Mouse (Mus musculus): ENCODE measurements around the gene Robo2.

Gene Robo2

DNA sequence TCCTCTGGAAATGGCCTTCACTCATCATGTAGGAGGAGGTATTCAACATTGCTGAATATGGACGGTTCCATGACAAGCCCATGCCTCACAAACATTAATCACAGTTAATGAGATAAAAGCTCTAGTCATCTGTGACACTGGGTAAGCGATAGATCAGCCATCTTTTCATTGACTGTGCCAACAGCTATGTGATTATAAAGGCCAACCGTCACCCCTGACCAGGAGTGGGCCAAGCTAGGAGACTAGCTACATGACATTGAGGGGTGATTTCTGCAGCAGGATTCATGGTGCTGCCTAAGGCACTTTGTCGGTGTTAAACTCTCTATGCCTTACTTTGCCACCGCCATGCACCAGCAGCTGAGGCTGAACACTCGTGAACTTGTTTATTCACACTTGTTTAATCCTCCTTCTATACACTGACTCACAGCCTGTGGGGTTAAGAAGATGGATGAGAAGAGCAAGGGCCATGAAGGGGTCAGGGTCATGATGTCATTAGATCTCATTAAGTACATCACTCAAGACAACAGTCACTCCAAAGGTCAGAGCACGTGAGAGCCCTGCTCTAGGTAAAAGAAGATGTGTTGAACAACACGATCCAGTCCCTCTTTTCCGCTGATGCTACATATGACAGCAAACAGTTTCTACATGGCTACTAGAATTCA, 72.5 kb downstream of the Robo2 start:
- DNase-seq (ENCODE audit: extremely low spot score, low read depth, low spot score), result no peak

DNA sequence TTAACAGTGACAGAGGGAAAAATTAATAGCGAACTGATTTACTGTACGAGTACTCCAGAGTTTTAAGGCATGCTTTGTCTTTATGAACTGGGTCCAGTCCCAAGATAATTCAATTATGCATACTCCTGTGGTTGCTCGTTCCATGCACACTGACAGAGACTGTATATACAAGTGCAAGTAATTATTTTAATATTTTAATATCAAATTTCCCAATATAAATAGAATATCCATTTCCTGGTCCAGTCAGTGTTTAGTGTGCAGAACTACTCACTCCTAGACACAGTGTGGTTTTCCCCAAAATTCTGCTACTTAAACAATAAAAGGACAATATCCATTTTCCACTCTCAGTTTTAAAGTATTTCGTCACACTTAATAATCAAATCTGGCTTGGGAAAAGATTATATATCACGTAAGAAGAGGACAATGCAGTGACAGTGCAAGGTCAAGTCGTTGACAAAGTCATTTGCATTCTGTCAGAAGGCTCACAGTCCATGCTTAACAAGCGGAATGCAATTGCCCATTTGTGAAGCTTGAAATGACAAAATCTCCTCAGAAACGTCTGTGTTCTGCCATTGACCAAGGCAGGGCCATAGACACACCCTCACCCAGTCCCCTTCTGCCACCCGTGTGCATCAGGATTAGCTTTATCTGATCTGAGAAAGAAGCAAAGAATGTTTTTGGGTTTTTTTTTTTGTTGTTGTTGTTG, 89.8 kb downstream of the Robo2 start:
- no peak for DNase-seq (ENCODE audit: extremely low spot score, low read depth, low spot score)

DNA sequence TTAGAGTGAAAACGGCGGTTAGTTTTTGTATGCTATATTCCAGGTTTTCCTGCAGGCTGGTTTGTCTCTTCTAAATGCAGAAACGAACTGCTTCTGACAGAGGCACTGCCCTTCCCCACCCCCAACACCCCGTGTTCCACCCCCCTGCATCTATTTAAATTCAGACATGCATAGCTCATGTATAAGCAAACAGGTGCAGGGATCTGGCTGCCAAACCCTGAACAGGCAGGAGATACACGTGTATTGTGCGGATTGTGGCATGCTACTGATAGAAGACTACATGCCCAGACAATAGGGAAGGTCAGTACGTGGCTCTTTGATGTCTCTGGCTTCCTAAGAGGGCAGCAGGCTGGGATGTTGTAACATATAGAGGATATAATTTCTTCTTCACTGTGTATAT, 95.5 kb downstream of the Robo2 start:
- no peak for DNase-seq (ENCODE audit: extremely low spot score, low read depth, low spot score)

DNA sequence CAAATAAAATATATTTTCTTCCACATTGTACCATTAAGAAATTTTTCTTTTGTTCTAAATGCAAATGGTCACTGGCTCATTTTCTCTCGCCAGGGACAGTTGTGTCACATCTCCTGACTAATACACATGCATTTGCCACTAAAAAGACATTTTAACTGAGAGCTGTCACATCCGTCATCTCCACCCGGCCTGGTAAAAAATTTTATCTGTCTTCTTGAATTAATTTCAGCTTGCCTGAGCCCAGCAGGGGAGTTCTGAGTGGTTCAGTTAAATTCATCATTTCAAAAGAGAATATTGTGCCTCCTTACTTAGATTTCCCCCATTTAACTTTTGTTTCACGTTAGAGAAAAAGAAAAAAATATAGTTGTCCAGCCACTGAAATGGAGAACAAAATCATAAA, 98.4 kb downstream of the Robo2 start:
- no peak for DNase-seq (ENCODE audit: extremely low spot score, low read depth, low spot score)

DNA sequence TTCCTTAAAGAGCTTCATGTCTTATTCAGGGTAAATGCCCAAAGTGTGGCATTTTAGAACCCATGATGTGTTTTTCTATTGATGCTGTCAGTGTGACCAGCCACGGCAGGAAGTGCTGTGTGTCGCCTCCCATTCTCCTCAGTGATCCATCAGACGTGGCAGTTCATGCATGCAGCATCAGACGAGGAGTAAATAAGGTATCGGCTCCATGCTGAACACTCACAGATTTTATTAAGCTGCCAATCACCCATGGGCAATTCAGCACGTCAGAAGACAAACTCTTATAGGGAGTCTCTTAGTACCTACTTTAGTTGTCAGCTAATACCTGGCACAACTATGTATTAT, 104.1 kb downstream of the Robo2 start:
- DNase-seq (ENCODE audit: extremely low spot score, low read depth, low spot score), result no peak

DNA sequence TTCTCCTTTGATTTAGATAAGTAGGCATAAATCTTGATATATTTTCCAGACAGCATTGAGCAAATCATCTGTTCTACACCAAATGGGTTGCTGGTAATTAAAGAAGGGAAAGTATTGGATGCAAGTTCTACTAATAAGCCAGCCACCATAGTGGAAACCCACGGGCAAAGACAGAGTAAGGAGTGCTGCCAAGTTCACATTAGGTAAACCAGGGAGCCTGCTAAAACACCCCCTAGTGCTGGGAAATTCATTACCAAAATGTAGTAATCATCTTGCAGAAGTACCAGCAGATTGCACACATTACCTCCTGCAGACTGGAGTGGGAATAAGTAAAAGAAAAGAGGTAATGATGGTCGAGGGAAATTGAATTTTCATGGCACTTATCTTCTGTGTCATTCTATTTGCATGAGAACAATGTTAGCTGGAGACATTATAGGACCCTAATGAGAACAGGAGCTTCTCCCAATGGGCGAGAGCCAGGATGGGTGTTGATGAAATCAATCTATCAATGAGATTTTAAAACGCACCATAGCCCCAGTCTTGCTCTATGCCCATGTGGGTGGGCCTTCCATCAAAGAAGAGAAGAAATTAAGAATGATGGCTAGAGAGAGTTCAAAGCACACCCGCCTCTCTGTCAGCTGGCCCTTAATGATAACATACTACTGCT, 104.6 kb downstream of the Robo2 start:
- no peak for DNase-seq (ENCODE audit: extremely low spot score, low read depth, low spot score)

DNA sequence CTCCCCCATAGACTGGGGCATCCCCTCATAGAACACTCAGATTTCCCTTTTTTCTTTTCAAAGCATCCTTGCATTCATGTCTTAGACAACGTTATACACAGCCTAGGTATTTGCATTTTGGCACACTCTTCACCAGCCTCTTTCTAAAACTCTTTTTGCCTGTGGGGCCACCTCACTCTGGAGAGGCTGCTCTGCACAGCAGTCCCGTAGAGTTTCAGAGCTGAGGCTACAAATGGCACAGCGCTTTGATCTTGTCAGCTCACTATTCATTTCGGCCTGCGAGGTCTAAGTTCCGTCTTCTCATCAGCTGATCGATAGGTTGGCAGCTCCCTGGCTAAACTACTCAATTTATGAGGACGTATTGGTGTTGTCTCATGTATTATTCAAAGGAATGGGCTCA, 123.7 kb downstream of the Robo2 start:
- no peak for DNase-seq (ENCODE audit: extremely low spot score, low read depth, low spot score)

DNA sequence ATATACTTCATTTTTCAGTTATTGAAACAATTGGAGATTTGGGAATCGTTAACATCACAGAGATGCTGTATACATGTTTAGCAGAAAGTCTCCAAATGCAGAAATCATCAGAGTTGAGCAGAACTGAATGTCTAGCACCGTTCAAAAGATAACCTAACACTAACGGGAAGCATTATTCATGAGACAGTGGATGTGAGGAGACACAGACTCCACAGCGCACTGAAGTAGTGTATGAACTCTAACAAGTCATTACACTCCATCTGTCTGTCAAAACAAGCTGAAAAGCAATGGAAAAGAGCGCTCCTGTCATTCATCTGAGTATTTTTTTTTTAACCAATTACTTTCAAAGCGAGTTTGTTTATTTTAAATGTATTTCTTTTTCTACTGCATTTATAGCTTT, 129.1 kb downstream of the Robo2 start:
- DNase-seq (ENCODE audit: extremely low spot score, low read depth, low spot score), result no peak

DNA sequence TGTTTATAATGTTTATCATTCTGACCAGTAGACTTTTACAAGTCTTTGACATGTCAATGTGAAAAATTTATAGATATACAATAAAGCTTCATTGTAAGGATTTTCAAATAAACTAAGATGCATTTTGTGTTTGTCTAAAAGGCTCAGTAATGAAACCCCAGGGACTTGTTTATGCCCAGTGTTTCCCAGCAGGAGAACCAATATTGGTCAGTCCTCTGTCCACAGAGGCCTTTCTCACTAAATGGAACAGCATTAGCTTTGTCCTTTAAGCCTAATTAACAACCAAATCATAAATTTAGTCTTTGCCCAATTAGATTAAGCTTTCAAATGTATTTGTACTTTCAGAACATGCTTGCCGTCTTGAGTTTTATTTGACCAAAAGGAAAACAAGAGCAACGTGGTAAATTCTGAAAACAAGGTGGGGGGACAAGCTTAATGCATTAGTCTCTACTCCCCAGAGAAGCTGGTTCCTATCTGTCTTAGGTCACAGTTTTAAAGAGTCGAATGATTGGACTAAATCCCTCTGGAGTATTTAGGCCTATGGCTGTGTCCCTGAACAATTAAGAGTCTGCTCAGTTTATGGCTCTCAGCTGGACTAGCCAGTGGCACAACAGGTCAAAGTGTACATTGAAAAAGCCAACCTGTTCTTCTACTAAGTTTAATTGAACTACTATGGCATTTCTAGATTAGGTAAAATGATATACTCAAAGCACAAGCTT, 134.6 kb downstream of the Robo2 start:
- peak; percentile 56 for DNase-seq (ENCODE audit: extremely low spot score, low read depth, low spot score)

DNA sequence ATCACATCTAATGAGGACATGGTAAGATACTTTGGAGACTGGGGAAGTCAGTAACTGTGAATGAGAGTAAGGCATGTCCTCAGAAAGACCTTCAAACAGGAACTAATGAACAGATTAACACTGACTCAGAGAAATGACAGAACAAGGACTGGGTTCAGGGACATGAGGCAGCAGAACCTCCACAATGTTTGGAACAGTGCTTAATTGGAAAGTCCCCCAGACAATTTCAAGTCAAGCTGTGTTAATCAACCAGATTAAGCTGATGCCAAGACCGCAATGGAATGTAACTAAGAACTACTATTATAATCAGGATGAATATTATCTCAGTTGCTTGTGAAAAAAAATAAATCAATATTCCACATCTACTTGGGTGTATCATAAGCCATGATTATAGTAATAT, 137.0 kb downstream of the Robo2 start:
- no peak for DNase-seq (ENCODE audit: extremely low spot score, low read depth, low spot score)

DNA sequence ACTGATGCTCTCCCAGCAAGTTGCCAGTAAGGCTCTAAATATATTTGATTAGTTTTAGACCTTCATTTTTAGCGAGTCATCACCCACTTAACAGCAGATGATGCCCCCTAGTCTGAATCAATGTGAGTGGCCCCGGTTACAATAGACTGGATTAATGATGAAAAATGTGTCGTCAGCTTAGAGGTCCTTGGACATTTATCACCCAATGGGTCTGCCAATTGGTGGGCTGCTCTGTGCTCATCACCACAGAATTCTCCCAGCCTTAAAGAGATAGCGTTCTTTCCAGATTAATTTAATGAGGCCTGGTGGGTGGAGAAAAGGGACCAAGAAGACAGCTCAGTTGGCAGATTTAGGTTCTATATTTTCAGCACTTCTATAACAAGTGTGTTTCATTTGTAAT, 138.6 kb downstream of the Robo2 start:
- no peak for DNase-seq (ENCODE audit: extremely low spot score, low read depth, low spot score)

DNA sequence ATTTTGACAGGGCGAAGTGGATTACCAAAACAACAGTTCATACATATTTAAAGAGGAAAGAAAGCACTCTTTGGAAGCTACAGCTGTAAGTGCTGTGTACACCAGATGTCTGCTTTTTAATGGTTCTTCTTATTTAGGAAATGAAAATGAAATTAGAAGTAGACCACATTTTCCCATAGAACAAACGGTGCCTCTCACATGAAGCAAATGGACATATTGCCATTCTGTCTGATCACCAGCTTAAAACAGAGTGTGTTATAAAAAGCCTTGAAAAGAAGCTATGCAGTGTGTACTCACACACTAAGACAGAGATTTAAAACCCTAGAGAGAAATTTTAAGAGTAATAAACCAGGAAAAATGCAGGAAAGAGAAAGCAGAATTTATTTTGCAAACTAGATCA, 153.4 kb downstream of the Robo2 start:
- DNase-seq (ENCODE audit: extremely low spot score, low read depth, low spot score), result no peak

DNA sequence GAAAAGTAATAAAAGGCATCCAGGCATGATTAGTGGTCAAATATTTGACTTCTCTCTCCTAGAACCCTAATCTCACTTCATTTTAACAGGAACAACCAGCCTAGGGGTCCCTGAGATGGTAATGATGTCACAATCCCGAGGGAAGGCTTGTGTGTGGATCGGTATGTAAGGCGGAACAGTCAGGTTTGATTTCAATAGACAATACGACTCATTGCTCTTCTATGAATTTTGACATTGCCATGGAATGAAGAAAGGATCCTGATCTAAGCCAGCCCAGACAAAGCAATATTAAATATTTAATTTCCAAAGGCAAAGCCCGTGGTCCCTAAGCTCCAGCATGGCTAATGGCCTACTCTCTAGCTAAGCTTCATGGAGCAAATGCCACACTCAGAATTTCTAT, 167.2 kb downstream of the Robo2 start:
- DNase-seq (ENCODE audit: extremely low spot score, low read depth, low spot score), result no peak

DNA sequence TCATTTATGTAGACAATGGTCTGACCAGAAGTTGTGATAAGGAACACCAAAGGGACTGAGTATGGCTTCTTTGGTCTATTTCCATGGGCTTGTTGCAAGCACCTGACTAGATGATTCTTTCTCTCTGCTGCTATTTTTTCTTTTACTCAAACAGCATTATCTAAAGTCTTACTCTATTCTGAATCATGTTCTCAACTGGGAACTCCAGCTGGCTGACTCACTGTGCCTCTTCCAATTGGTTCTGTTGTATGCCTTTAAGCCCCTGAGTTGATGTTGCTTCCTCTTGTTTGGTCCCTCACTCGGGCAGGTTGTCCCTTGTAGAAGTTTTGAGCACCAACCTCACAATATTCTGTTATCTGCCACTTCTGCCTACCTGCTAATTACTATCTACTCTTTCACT, 170.1 kb downstream of the Robo2 start:
- DNase-seq (ENCODE audit: extremely low spot score, low read depth, low spot score), result no peak

DNA sequence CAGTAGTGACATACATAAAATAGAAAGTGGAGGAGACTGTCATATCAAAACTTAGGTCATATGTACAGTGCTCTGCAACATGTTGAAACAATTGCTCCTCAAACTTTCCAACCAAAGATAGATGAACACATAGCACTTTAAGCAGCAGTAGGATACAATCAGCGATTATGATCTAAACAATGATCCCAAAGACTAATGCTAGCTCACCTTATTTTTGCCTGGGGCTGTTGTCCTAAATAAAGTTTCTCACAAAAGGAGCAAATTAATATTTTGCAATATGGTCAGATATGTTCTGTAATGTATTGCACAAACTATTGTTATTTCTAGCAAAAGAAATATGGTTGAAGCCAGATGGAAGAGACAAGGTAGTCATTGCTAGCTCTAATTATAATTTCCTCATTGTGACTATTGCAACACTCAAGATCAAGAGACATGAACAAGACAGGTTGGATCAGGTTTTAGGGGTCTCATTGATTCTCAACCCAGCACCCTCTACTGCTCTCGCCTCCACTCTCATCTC, 174.2 kb downstream of the Robo2 start:
- no peak for DNase-seq (ENCODE audit: extremely low spot score, low read depth, low spot score)

DNA sequence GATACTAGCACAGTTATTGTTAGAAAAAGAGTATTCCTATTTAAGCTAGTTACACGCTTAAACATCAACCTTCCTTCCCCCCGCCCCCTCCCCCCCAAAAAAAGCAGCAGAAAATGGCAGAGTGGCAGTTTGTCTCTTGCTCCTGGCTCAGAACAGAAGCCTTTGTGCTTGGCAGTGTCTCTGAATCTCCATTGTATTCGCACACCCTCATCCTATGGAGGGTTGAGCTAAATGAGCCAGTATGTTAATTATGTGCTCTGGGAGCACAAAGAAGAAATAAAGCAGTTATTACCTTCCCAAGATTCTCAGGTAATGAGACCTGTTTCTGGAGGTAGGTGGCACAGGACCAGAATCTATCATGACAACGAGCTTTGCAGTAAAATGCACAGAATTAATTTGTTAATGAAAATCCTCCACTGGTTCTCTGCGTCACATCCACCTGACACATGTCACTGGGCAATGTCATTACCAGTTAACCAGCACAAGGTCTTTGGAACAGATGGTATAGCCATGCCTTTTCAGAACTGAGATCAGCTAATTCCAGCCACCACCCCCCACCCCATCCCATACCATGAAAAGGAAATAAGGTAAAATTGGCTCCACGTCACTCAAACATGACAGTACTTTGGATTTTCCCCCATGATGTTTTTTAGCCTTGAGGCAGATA, 177.1 kb downstream of the Robo2 start:
- DNase-seq (ENCODE audit: extremely low spot score, low read depth, low spot score), result no peak

DNA sequence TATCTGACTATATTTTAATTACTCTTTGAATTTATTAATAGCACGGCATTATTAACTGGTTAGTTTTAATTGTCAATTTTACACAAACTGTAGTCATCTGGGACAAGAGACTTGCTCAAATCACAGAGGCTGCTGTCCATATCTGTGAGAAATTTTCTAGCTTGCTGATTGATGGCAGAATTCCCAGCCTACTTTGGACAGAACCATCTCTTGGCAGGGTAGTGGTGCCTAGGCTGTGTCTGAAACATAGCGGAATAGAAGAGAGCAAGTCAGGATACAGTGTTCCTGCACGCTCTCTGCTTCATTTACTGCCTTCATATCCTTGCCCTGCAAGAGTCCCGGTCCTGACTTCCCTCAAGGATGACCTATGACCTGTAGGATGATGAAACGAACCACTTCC, 178.0 kb downstream of the Robo2 start:
- no peak for DNase-seq (ENCODE audit: extremely low spot score, low read depth, low spot score)

DNA sequence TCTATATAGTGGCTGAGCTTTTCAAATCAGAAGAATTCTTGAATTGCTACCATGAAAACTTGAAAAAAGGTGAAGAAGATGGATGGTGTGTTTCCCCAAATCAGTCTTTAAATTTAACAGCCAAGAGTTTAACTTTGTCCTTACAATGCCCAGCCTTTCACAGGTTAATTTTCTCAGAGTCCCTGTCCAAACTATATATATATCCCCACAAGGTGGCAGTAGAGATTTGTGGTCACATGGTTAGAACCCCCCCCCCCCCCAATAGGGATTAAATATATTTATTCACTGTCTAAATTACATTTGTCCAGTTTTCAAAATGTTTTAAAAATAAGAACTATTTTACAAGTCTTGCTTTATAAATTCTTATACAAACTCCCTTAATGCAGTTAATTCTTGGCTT, 184.3 kb downstream of the Robo2 start:
- no peak for DNase-seq (ENCODE audit: extremely low spot score, low read depth, low spot score)

DNA sequence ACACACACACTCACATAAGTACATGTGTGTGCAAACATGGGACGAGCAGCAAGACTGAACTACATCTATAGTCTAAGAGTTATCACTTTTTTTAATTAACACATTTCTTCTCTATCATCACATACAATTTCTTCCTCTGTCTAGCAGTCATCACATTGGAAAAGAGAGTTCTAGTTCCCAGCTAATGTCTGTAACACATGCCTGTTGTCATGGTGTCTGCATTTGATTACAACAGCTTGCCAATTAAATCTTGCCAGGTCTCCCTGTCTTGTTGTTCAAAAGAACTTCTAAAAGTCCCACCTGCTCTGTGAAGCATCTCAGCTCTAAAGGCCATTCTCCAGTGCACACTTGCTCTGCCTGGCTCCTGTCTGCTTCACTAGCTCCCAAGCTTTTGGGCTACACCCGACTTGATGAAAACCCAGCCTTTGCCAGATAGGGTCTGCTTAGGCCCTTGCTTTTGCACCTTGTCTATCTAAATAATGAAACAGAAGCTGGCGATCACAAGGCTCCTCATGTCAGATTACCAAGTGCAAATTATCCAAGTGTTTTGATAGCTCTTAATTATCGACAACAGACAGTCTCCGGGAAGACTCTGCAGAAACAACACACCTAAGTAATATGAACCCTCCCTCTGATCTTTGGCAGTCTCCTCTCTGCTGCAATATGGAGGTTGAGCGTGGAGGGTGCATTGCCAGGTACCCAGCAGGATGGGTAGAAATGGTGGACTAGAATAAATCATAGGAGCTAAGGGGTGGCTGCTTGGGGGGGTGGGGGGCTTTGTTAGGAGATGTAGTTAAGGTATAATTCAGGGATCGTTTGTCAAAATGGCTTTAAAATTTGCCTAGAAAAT, 186.0 kb downstream of the Robo2 start:
- DNase-seq (ENCODE audit: extremely low spot score, low read depth, low spot score), result no peak

DNA sequence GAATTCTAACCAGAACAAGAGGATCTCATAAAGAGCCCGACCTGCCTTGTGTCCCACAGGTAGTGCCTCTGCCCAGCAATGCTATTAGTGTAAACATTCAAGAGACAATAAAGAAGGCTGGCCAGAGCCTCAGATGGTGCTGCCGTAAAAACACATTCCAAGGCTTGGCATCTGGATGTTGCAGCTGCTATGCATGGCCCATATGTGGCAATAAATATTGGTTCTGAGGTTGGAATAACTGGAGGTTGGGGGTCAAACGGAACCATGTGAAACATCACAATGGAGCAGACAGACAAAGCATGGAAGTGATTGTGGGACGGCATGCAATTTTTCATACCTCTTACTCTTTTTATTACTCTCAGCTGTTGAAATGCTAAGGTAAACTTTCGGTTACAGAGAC, 189.1 kb downstream of the Robo2 start:
- DNase-seq (ENCODE audit: extremely low spot score, low read depth, low spot score), result peak; percentile 49

All from hindlimb bud, embryonic 11.5 days (tissue).